Mouse (Mus musculus) right cerebral cortex, postnatal 10 days (tissue): ENCODE results near the gene Nol7.

Experiments
- DNase-seq, 2 experiments: peaks; one replicate each; pipeline ENCODE4 v3.0.0; 2021; ENCODE audit warnings: low spot score in 2 of 2

The Nol7 gene

DNA sequence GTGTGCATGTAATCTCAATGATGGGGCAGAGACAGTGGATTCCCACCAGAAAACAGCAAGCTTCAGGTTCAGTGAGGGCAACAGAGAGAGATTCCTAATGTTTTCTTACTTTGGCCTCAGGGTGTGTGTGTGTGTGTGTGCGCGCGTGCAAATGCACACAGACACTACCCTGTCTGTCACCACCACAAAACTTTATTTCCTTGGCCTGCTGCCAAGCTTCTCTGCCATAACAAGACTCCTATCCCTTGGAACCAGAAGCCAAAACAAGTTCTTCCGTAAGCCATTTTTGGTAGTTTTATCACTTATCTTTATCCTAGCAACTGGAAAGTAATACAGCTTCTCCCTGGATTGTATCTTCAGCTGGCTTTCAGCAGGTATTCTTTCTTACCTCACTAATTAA, 30.2 kb downstream of the Nol7 start:
- no peak for DNase-seq

GRCm38 (mm10) chr13:43433395-43433794, 35.2 kb downstream of the Nol7 start:
- DNase-seq: no peak

GRCm38 (mm10) chr13:43440376-43440775, 42.2 kb downstream of the Nol7 start:
- no peak for DNase-seq

DNA sequence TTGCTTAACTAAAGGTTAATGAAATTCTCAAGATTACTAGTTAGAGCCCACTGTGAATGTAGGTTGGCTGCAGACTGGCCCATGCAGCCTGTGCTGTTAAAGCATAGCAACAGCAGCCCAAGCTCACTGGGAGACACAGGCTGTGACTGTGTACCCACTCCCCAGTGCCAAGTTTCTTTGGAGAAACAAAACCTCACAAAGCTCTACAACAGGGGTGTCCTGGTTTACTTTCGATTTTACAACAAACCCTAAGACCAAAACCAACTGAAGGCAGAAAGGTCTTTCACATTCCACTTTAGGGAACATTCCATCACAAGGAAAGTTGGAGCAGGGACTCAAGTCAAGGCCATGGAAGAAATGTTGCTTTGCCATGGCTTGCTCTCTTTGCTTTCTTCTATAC, 44.4 kb downstream of the Nol7 start:
- no peak for DNase-seq

GRCm38 (mm10) chr13:43443706-43444105, 45.5 kb downstream of the Nol7 start:
- no peak for DNase-seq

DNA sequence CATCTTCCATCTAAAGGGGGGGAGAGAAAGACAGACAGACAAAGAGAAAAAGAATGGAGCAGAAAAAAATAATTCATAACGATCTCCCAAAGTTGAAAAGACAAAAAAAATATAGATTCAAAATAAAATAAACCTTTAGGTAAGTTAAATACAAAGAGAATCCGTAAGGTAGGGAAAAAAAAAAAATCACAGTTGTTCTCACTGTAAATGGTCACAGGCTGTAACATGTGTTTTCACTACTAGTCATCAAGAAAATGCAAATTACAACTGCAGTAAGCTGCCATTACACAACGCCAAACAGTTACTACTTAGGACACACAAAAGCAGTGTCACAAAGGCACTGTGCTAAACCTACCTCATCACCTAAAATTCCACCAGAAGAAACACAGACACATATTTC, 46.5 kb downstream of the Nol7 start:
- no peak for DNase-seq

DNA sequence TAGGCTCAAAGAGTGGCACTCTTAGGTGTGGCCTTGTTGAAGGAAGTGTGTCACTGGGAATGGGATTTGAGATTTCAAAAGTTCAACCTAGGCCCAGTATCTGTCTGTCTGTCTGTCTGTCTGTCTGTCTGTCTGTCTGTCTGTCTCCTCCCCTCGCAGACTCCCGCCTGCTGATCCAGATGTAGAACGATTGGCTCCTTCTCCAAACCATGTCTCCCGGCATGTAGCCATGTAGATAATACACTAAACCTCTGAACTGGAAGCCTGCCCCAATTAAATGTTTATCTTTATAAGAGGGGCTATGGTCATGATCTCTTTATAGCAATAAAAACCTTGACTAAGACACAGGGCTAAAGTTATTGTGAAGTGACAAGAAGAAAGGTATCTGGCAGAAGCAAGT, 47.6 kb downstream of the Nol7 start:
- DNase-seq: no peak

DNA sequence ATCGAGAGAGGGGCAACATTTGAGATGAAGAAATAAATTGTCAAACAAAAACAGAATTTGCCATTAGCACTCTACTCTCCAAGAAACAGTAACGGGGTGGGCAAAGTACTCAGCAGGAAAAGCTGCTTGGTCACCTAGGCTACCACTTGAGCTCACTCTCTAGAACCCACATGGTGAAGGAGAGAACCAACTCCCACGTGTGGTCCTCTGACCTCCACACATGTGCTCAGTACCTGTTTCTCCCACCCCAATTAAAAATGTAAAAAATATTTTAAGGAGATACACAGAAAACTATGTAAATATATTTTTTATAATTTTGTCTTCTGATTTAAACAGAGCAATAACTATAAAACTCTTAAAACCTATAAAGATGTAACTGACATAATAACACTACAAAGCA, 49.5 kb downstream of the Nol7 start:
- DNase-seq: no peak

DNA sequence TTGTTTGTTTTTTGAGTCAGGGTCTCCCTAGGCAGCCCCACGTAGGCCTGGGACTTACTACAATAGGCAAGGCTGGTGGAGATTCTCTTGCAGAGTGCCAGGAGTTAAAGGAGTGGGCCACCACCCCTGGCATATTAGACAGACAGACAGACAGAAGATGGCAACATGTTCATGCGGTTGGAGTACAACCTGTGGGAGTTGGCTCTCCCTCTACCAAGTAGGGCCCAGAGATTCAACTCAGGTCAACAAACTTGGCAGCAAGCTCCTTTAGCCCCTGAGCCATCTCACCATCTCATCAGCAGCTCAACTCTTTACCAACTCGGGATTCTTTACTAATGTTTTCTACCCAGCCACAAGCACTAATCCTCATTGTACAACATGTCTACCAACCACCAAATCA, 52.5 kb downstream of the Nol7 start:
- DNase-seq: no peak

- no peak for DNase-seq
Observed at GRCm38 (mm10) chr13:43452177-43452576, 54.0 kb downstream of the Nol7 start.

DNA sequence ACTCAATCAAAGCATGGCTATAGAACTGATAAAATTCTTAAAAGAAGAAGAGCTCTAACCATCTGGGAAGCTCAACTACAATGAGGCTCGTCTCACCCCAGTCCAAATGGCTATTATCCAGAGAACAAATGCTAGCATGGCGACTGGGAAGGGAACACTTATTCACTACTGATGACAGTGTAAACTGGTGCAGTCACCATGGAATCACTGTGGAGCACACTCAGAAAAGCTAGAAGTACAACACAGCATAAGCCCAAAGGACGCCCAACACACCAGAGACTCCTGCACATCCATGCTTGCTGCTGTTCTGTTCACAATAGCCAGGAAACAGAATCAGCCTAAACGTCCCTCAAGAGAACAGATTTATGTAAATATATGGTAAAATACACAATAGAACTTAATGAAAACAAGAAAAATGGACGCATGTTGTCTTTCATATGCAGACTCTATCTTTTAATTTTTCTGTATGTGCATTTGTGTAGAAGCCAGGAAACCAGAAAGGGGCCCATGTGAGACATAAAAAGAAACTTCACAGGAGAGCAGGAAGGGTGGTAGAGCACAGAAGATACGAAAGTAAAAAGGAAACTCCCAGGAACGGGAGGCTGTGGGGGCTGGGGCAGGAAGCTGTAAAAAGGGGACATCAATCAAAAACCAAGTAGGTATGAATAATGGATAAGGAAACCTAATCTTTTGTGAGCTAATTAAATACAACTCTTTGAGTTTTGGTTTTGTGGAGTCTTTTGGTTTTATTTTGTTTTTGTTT, 54.8 kb downstream of the Nol7 start:
- DNase-seq: no peak

DNA sequence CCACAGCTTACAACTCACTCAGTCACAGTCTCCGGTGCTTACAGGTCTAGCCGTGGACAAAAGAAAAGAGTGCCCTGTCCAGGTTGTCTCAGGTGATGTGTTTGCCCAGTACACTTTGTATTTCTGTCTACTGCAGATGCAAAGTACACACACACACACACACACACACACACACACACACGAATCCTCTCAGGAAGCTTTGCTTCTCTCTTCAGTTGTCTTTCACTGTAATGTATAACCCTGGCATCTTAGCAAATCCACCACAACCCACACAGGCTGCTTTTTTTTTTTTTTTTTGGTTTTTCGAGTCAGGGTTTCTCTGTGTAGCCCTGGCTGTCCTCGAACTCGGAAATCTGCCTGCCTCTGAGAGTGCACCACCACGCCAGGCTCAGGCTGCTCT, 56.2 kb downstream of the Nol7 start:
- DNase-seq: no peak
